Mouse (Mus musculus) limb, embryonic 13.5 days (tissue): ENCODE data around the gene Rasgrp3. TPM values are rescaled to one million over a fixed set of nuclear protein-coding genes. Genes with fewer than 3 reads are reported as not detected.

Experiments
- ATAC-seq: fragments of 200-750 bp; cut with Nextera tagmentation; 2 replicates; pipeline ENCODE4 v1.8.0; 2017; ENCODE audit warnings: low read depth, moderate number of reproducible peaks, moderate TSS enrichment; ENCODE audit not compliant: low FRiP score
- H3K27ac ChIP-seq: fragments of 300-500 bp; sonication (generic); 2 replicates; pipeline ENCODE4 v1.5.1; 2015; ENCODE audit warnings: inconsistent platforms, mild to moderate bottlenecking, moderate library complexity
- H3K27me3 ChIP-seq: fragments of 300-500 bp; sonication (generic); 2 replicates; pipeline ENCODE4 v1.6.1; 2015; ENCODE audit warnings: mild to moderate bottlenecking, inconsistent platforms
- H3K36me3 ChIP-seq: fragments of 300-500 bp; sonication (generic); 2 replicates; pipeline ENCODE4 v1.6.1; 2015; ENCODE audit warnings: inconsistent platforms, mild to moderate bottlenecking, moderate library complexity
- H3K4me1 ChIP-seq: fragments of 300-500 bp; sonication (generic); 2 replicates; pipeline ENCODE4 v1.6.1; 2015; ENCODE audit warnings: inconsistent platforms
- H3K4me2 ChIP-seq: fragments of 300-500 bp; sonication (generic); replicated peaks from 2 replicates; pipeline ENCODE4 v1.6.1; 2015; ENCODE audit warnings: inconsistent platforms, mild to moderate bottlenecking, moderate library complexity
- H3K4me3 ChIP-seq: fragments of 300-500 bp; sonication (generic); 2 replicates; pipeline ENCODE4 v1.5.1; 2015; ENCODE audit warnings: moderate library complexity, mild to moderate bottlenecking, inconsistent platforms
- H3K9ac ChIP-seq: fragments of 300-500 bp; sonication (generic); 2 replicates; pipeline ENCODE4 v1.6.1; 2015; ENCODE audit warnings: mild to moderate bottlenecking, inconsistent platforms
- H3K9me3 ChIP-seq: fragments of 300-500 bp; sonication (generic); 2 replicates; pipeline ENCODE4 v1.6.1; 2016; ENCODE audit warnings: inconsistent platforms
- WGBS: fragments of 180-500 bp; shearing (Covaris S2); methylation state at CpG from one replicate; pipeline ENCODE4 v1.1.7; 2015; 5-methylcytosine and 5-hydroxymethylcytosine counted together
- polyA plus RNA-seq: library from polyadenylated mRNA; unstranded; fragments of >200 nt; fragmentation: Nextera tagmentation; extraction: Ambion mirVana; gene quantifications from 2 replicates; pipeline ENCODE4 v1.2.1, GENCODE M21; 2015

Gene Rasgrp3
- polyA plus RNA-seq, 1 experiment from 2014 or later: 10.6 TPM

- H3K27me3 ChIP-seq: no peaks in the 10 kb centered on the region
- H3K4me3 ChIP-seq: no peak overlapping the region
- H3K4me1 ChIP-seq: no peaks in the 10 kb centered on the region
- ATAC-seq: peak; percentile 75; the same call in 1 of the 2 replicates
- no peak overlapping the region for H3K9ac ChIP-seq
- H3K36me3 ChIP-seq: no peaks in the 10 kb centered on the region
- H3K4me2 ChIP-seq: no peak overlapping the region
- H3K9me3 ChIP-seq: no peaks in the 10 kb centered on the region
- no peak overlapping the region for H3K27ac ChIP-seq
- 46% methylated on average over 7 of the region's 7 CpGs for WGBS
Observed at GRCm38 (mm10) chr17:75575608-75576007, 139.9 kb downstream of the Rasgrp3 start.

Other genes with a start within 250 kb of the Rasgrp3 start
- 30.6 and 30.8 TPM in 2 replicates for gene Fam98a, start 116.0 kb downstream of the Rasgrp3 start, polyA plus RNA-seq